Mouse (Mus musculus): Measurements from ENCODE around the gene Tmem30a.

Gene Tmem30a

GRCm38 (mm10) chr9:79795076-79795475, 1.8 kb upstream of the Tmem30a start:
- no peak for DNase-seq (ENCODE audit: low read depth, low spot score)

DNA sequence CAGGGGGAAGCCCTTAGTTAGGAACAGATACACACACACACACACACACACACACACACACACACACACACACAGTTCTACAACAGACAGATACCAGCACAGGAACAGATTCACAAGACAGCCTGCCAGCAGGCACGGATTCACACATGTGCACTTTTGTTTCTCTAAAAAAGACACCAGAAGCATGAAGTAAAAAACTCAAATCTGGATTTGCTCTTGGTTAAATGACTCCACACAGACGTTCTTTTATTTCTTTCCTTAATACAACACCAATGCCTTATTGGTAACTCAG, 7.6 kb downstream of the Tmem30a start:
- no peak for DNase-seq (ENCODE audit: low read depth, low spot score)

DNA sequence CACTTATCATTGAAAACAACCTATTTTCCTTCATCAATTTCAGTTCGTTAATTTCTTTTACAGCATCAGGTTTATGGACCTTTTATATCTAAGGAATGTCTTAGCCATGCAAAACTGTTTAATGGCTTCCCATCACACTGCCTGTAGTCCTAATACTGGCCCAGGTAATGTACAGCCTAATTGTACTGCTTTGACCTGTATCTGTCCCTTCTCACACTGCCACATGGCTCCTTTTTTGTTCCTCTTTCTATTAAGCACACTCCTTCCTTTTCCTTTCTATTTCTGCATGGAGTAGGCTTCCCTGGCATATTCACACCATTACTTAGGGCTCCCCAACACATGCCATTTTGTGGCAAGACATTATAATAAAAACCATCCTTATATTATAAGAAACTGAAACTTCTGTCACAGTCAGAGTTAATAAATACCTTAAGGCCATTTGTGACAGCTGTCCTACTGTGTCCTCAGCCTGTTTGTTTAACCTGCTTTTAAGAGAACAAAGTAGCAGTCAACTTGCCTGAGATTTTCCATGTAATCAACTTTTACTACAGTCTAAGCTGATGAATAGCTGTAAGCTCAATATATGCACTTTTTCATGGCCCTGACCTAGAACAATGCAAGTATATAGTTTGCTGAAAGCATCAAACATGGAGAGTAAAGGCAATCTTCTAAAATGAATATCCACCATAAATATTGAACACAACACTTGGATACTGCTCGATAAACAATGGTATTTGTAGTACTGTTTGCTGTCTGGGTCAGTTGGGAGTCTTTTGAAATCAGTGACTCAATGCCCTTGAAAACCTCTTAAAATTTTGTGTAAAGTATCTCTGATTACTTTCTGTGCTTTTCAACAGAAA, 8.1 kb downstream of the Tmem30a start:
- DNase-seq (ENCODE audit: low read depth, low spot score) = no peak

DNA sequence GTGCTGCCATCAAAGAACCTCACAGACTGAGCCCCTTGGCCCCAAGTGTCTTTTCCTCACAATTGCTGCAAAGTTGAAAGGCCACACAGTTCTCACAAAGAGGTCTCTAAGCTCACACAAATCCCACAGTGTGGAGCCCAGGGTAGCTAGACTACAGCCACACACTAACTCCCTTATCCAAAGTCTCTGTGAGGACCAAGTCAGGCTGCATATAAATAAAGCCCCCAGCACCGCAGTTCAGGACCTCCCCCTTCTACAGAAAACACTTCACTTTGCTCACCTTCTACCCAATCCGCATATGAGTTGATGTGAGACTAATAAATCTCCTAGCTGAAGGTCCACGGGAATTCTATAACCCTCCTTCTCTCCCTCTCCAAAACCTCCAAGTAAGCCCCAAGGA, 8.9 kb downstream of the Tmem30a start:
- no peak for DNase-seq (ENCODE audit: low read depth, low spot score)

- DNase-seq (ENCODE audit: low read depth, low spot score) = no peak
These were observed 14.0 kb downstream of the Tmem30a start for GRCm38 (mm10) chr9:79779354-79779753.

GRCm38 (mm10) chr9:79766991-79767545, 26.2 kb downstream of the Tmem30a start:
- no peak for DNase-seq (ENCODE audit: low read depth, low spot score)

DNA sequence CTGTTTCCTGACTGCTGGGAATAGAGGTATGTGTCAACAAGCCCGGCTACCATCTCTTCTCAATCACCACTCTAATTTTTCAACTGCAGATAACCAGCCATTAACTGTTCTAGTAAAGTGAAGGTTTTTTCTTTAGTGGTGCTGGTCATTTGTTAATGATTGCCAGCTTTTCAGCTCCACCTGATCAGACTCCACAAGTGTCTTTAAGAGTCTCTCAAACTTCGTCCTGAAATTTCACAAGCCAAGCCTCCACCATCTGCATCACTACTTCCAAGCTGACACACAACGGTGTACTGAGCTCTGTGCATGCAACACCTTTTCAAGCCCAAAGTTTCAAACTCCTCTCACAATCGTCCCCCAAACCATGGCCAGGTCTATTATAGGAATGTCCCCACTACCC, 28.0 kb downstream of the Tmem30a start:
- DNase-seq (ENCODE audit: low read depth, low spot score) = no peak

- no peak for DNase-seq (ENCODE audit: low read depth, low spot score)
These were observed 30.8 kb downstream of the Tmem30a start for GRCm38 (mm10) chr9:79762519-79762918.

DNA sequence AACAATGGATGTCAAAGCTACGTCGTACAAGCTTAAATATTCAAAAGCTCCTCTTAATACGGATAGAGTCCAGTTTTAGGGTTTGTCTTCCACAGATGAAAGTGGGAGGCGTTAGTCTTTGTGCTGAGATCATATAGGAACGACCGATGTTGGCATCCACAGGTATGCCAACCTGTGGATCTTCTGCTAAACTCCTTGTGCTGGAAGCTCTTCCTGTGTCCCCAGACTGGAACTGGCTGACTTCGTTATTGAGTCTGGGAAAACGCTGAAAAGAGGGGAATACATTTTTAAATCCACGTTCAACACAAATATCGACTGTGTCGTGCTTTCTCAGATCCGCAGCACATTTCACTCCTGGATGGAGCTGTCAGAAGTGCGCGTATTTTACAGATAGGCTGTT, 33.2 kb downstream of the Tmem30a start:
- no peak for DNase-seq (ENCODE audit: low read depth, low spot score)

GRCm38 (mm10) chr9:79759385-79760005, 33.8 kb downstream of the Tmem30a start, which contains the start of gene Cox7a2:
Gene Cox7a2 (minus strand): TSS chr9:79759878.
- peak; percentile 87 for DNase-seq (ENCODE audit: low read depth, low spot score)

GRCm38 (mm10) chr9:79755311-79755710, 38.0 kb downstream of the Tmem30a start:
- no peak for DNase-seq (ENCODE audit: low read depth, low spot score)

DNA sequence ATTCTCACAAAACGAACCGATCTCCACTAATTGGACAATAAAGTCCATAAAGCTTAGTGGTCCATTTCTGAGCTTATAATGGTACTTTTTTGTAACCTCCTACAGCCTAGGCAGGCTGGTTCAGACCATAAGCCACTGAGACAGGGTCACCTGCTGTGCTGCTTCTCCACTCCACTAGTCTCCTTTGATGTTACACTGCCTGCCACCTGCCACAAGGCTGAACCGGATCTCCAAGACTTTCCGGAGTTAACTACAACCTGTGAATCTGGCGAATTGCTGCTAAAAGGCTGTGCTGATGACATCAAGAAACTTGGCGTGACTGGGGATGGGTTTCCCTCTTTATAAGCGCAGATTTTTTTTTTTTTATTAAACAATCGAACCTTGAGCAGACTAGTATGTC, 41.5 kb downstream of the Tmem30a start:
- no peak for DNase-seq (ENCODE audit: low read depth, low spot score)

DNA sequence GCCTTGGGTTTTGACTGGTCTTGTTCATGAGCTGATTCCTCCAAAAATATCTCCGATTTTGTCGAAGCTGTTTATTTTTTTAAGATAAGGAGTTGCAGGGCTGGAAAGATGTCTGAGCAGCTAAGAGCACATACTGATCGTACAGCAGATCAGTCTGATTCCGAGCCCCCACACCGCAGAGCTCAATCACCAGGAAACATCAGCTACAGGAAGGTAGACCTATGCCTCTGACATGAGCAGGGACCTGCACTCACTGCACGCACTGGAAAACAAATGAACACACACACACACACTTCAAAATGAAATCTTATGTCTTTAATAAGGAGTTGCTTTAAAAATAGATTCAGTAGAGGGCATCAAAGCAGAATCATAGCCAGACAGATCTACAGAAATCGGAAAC, 42.6 kb downstream of the Tmem30a start:
- DNase-seq (ENCODE audit: low read depth, low spot score) = no peak

DNA sequence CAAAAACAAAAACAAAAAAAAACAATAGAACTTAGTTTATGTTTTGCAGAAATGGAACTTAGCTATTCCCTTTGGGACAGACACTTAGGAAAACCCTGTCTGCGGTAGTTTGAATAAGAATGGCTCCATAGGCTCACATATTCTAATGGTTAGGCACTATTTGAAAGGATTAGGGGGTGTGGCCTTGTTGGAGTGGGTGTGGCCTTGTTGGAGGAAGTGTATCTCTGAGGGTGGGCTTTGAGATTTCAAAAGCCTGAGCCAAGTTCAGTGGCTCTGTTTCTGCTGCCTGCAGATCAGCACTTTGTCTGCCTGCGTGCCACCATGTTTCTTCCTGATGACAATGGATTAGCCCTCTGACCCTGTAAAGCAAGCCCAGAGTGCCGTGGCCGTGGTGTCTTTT, 48.3 kb downstream of the Tmem30a start:
- peak; percentile 28 for DNase-seq (ENCODE audit: low read depth, low spot score)

DNA sequence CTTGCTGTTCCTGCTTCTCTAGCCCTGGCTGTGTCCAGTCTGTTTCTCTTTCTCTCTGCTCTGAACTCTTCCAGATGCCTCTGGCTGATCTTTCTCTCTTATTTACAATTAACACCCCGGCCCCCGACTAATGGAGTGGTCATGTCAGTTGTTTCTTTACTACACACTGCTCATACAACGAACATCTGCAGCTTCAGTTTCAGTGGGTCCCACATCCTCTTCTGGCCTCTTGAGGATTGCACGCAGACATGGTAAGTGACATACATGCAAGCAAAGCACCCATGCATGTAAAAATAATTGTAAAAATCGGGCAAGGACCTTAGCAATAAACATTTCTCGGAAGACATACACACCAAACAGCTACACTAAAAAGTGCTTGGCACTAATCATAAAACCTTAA, 57.7 kb downstream of the Tmem30a start:
- no peak for DNase-seq (ENCODE audit: low read depth, low spot score)

- no peak for DNase-seq (ENCODE audit: low read depth, low spot score)
These were observed 63.0 kb downstream of the Tmem30a start for GRCm38 (mm10) chr9:79730301-79730700.

- no peak for DNase-seq (ENCODE audit: low read depth, low spot score)
These were observed 70.2 kb downstream of the Tmem30a start for GRCm38 (mm10) chr9:79723090-79723489.

DNA sequence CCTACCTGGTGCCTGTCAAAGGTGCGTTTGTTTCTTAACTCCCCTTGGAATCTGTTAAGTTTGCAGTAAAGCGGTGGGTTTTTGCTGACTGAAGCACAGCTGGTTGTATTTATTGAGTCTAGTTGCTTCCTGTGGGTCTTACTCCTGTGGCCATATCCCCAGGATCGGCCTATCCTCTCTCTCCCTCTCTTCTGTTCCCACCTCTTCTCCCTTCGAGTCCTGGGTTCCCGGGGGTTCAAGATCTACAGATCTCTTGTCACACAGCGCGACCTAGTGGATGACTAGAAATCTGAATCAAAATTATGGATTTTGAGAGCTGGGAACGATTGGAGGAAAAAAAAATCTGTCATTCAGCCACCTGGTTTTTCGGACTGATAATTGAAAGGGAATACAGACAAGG, 72.3 kb downstream of the Tmem30a start:
- no peak for DNase-seq (ENCODE audit: low read depth, low spot score)

DNA sequence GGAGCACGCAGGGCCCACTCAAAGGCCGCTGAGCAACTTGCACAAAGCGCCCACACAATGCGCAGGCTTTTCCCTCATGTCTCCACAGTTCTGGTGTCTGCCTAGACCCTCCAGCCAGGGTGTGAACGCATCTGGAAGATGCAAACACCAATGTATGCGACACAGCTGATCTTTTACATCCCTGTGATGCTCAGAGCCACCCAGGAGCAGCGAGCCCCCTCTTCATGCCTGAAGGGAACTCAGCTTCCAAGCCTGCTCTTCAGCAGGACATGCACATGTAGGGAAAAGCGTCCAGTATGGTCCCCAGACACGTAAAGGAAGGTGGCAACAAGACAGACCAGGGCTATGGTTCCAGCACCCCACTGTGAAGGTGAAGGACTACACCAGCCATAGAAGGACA, 73.2 kb downstream of the Tmem30a start:
- no peak for DNase-seq (ENCODE audit: low read depth, low spot score)

DNA sequence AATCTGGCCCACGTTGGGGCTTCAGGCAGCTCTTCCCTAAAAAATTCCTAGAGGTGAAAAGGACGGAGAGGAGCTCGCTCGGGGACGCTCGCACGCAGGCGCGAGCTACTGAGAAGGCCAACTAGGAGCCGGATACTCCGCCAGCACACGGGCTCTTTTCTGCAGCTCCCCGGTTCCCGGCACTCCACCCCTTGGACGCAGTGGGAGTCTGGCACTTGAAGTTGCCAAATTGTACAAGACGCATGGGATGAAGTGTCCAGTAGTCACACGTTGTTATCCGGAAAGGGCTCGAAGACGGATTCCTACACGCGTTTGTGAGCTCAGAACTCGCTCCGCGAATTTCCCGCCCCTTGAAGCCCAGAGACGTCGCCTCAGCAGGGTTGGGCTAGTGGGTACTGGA, 73.9 kb downstream of the Tmem30a start:
- DNase-seq (ENCODE audit: low read depth, low spot score) = no peak
